Mouse (Mus musculus) E14TG2a.4 (cell line): ENCODE data around the gene Gli3.

Experiments used
- H3K27me3 ChIP-seq: 2 replicates; pipeline ENCODE4 v1.6.1; 2014; ENCODE audit warnings: low read length, control low read depth; ENCODE audit not compliant: insufficient read depth
- H3K36me3 ChIP-seq: 2 replicates; pipeline ENCODE4 v1.6.1; 2014; ENCODE audit warnings: low read length, control low read depth; ENCODE audit not compliant: insufficient read depth
- H3K4me1 ChIP-seq: replicated peaks from 2 replicates; pipeline ENCODE4 v1.6.1; 2014; ENCODE audit warnings: low read depth, low read length, control low read depth
- H3K4me3 ChIP-seq: replicated peaks from 2 replicates; pipeline ENCODE4 v1.5.1; 2014; ENCODE audit warnings: mild to moderate bottlenecking, low read length
- H3K9me3 ChIP-seq: 2 replicates; pipeline ENCODE4 v1.6.1; 2014; ENCODE audit warnings: low read length, control low read depth
- CTCF ChIP-seq: conservative IDR thresholded peaks from 2 replicates; pipeline ENCODE4 v1.5.1; 2014; ENCODE audit warnings: low read length
- NANOG ChIP-seq: IDR thresholded peaks from 2 replicates; pipeline ENCODE4 v1.6.1; 2014; ENCODE audit warnings: borderline replicate concordance, low read length, mixed read lengths
- POU5F1 ChIP-seq: IDR thresholded peaks from 2 replicates; pipeline ENCODE4 v1.6.1; 2014; ENCODE audit warnings: low read length, borderline replicate concordance

Gene Gli3

DNA sequence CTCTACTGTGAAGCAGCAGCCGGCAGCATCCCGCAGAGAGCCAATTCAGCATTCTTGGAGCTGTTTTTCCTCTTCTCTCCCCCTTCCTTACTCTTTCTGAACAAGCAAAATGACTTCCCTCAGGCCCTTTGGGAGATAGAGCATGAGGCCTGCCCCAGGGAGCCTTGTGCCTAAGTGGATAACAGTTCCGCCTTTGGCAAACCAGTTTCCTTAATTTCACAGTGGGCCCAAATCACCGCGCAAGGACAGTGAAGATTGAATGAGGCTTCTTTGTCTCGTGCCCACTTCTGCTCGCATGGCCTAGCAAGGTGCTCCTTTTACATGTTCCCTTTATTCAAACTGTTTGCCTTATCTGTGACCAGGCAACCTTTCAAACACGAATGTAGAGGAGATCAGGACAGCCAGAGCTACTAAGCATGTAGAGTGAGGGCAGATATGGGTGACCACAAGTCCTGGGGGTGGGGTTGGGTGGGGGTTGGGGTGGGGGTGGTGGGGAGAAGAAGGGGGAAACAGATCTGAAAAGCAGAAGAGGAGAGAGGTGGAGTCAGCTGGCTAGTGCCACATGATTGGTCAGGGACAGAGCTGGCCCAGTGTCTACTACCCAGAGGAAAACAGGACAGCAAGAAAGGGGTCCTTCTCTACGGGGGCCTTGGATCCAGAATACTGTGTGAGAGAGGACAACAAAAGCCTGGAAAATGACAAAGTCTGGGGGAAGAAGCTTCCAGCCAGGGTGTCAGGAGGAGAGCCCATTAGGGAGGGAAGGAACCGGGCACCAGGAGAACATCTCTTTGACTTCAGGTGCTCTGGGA is 296.8 kb downstream of the Gli3 start:
- TF ChIP-seq NANOG (no peak), POU5F1 (no peak), CTCF (no peak)
- Histone ChIP-seq H3K36me3 (no peaks in the 10 kb centered on the region), H3K4me1 (peaks cover 14% of the 10 kb centered on the region)

DNA sequence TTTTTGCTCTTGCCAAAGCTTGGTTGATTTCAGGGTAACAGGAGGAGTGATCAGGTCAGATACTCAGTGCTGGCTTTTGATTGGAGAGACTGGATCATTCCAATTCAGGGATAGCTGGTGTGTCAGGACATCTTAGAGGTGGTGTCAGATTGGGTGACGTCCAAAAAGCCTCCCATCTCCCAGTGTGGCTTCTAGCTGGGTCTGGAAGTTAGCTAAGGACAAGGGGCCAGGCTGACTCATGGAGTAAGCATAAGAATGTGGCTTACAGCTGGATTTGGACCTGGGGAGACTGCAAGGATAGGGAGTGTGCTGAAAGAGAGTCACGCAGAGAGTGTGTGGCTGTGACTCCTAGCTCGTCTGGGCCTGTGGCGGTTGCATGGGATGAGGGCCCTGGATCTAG is 299.3 kb downstream of the Gli3 start:
- TF ChIP-seq NANOG (no peak), CTCF (no peak), POU5F1 (no peak)
- Histone ChIP-seq H3K36me3 (no peaks in the 10 kb centered on the region), H3K4me3 (no peak overlapping the region), H3K27me3 (peaks cover 10% of the 10 kb centered on the region), H3K9me3 (no peaks in the 10 kb centered on the region), H3K4me1 (peaks cover 14% of the 10 kb centered on the region)

More for the DNA sequence above, 296.8 kb downstream of the Gli3 start:
- H3K27me3 ChIP-seq = peaks cover 10% of the 10 kb centered on the region
- H3K4me3 ChIP-seq = peak overlapping the region; percentile 63
- no peaks in the 10 kb centered on the region for H3K9me3 ChIP-seq

DNA sequence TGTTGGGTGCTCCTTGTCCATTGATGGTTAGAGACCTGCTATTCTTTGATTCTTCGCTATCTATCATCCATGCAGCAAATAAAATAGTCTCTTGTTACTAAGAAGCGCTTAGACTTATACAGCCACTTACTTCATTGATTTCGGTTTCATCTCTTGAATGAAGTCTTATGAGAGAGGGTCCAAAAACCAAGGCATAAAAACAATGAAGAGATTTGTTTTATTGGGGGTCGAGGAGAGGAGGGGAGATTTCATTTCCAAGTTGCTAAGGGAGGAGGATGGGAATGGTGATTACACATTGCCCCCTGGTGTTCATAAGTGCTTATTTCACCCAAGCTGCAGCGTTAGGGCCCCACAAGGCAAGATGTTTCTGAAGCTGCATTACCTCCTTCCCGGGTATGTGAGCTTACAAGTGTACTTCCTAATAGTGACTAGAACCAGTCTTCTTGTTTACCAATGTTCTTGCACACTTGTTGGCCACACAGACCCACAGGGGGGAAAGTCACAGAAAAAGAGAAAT is 299.9 kb downstream of the Gli3 start:
- H3K4me3 ChIP-seq = no peak overlapping the region
- H3K36me3 ChIP-seq = no peaks in the 10 kb centered on the region
- H3K4me1 ChIP-seq = peaks cover 14% of the 10 kb centered on the region
- no peaks in the 10 kb centered on the region for H3K9me3 ChIP-seq
- TF ChIP-seq NANOG (no peak), POU5F1 (no peak), CTCF (peak; percentile 59)
- peaks cover 10% of the 10 kb centered on the region for H3K27me3 ChIP-seq

DNA sequence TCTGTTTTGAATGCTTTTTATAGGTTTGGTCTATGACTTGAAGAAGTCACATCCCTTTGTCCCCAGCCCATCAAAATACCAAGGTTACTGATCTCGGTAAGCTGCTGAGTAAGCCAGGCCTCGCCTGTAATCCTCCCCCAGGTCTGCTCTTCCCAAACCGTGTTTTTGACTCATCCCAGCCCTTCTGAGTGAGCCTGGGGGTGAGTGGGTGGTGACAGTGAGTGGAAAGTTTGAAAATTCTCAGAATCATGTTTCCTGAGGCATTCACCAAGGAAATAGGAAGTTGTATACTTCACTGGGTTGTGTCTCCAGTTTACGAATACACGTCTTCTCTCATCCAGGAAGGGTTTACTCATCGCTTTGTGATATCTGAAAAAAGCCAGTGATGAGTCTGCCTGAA is 314.6 kb downstream of the Gli3 start:
- TF ChIP-seq CTCF (no peak), POU5F1 (no peak), NANOG (no peak)

More for the DNA sequence above, 314.6 kb downstream of the Gli3 start:
- H3K4me3 ChIP-seq = no peak overlapping the region
- H3K36me3 ChIP-seq = no peaks in the 10 kb centered on the region
- no peaks in the 10 kb centered on the region for H3K4me1 ChIP-seq
- no peaks in the 10 kb centered on the region for H3K9me3 ChIP-seq
- H3K27me3 ChIP-seq = no peaks in the 10 kb centered on the region
